Mouse (Mus musculus) cerebellum, adult 11 months (tissue): ENCODE results near the gene Fzr1.

Experiments
- DNase-seq: peaks from one replicate; pipeline ENCODE4 v3.0.0; 2022

Fzr1 gene

DNA sequence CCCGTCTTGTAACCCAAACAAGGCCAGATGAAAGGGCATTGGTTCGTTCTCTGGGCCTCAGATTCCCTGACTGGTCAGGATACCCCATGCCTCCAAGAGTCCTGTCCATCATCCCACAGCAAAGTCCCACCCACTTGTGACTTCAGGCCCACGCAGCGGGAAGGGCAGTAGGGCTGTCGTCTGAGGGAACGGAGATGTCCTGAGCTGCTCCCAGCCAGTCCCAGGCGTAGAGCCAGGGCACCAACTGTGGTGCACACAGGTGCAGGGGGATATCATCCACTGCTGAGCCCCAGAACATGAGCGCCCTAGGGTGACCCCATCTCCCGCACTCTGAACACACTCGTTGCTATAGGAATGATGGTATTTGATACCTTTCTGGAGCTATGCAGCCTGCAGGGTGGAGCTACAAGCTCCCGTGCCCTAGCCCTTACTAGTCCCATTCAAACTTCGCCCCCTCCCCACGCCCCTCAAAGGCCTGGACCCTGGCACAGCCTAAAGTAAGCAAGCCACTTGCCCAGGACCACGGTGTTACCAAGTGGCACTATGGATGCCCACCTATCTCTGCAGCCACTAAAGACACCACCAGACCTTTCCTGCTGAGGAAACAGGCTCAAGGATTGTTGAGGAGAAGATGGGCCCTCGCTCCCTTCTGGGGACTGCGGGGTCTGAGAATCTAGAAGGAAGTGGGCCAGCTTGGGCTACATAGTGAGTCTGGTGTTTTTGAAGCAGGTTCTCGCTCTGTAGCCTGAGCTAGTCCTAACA, 37.4 kb upstream of the Fzr1 start:
- DNase-seq, result no peak

DNA sequence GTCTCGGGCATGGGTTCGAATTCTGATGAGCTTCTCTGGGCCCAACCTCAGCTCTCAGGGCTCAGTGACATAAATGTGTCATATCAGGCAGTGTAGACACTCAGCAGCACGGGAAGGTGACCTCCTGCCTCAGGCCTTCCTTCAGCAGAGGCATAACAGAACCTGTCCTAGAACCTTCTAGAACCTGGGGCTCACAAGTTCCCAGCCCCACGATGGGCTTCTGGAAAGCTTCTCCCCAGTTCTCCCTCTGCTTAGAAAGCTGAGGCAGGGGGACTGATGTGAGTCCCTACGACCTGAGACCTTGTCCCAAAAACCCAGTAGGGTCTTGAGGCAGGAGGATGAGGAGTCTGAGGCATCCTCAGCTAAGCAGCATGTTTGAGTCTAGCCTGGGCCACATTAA, 36.8 kb upstream of the Fzr1 start:
- DNase-seq, result no peak

DNA sequence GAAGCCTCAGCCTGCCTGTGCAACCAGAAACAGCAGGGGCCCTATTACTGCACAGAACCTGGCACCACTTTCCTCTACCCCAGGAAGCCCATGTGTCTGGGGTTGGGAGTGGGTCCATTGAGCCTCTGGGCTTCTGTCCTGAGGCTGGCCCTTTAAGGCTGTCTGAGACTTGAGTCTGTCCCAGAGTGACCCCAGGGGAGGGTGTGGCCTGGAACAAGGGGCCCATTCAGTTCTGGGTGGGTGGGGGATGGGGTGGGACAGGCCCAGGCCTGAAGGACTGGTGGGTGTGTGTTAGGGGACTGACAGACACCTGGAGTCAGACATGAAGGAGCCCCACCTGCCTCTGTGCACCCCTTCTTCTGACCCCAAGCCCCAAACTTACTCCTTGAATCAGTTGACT, 36.4 kb upstream of the Fzr1 start:
- no peak for DNase-seq

GRCm38 (mm10) chr10:81413310-81414261, 35.3 kb upstream of the Fzr1 start:
- peak; percentile 85 for DNase-seq

DNA sequence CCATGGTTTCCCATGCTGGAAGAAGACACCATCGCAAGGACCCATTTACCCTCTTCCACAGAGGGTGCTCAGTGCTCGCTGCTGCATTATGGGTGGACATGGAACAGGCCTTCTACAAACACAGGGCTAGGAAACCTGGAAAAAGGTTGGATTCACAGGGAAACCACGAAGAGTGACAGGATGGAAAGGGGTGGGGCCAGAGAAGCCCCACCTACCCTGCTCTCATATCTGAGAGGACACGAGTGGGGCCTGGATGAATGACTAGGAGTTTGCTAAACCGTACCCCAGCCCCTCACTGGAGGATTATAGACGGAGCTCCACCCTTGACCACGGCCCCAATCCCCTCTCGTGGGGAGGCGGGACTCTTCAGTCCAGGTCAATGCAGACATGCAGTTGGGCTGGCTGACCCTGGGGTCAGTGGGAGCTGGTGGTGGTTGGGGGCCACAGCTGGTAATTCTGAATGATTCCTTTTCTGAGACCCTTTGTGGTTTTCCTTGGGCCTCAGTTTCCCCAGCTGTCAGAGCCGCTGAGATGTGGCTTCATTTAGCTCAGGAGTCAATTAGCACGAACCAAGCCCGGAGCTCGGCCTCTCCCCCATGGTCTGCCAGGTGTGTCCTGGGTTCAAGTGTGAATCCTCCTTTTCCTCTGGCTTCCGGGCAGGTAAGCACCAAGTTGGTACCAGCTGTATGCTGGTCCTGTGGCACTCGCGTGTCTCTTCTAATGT, 34.4 kb upstream of the Fzr1 start:
- DNase-seq, result peak; percentile 47

GRCm38 (mm10) chr10:81411471-81412400, 33.4 kb upstream of the Fzr1 start:
- DNase-seq, result peak; percentile 90

GRCm38 (mm10) chr10:81410981-81411380, 32.7 kb upstream of the Fzr1 start:
- DNase-seq, result no peak

DNA sequence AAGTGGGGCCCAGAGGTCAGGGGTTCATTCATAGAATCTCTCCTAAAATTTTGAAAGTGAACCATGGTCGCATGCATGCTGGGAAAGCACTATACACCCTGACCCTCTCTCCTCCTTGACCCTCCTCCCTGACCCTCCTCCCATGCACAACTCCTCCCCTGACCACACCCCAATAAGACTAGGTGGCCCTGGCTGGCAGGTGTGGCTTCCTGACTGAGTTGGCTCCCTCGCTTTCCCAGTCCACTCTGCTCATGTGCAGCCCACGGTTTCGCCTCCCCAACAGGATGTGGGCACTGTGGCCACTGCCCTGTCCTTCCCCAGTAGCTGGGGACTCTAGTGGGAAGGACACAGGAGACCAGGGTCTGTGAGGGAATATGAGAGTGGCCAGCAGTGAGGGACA, 32.0 kb upstream of the Fzr1 start:
- DNase-seq, result peak; percentile 35

- no peak for DNase-seq
Measured at GRCm38 (mm10) chr10:81409330-81409729, 31.0 kb upstream of the Fzr1 start.

DNA sequence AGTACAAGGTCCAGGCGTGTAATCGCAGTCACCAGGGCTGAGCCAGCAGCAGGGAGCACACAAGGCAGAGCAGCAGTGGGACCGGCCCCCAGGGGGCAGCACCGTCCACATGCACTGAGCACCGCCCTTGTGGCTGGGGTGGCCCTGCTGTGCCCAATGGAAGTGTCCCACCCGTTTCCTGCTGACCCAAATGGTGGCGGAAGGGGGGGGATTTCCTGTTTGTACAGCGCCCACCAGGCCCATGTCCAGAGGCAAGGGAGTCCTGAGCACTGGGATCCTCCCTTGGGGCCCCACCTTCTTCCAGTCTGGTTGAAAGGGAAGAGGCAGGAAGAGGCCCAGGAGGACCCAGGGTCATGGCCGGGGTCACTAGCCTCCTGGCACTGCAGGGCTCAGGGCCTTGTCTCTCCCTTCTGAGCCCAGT, 30.6 kb upstream of the Fzr1 start:
- DNase-seq, result peak; percentile 72

- DNase-seq, result no peak
Measured at GRCm38 (mm10) chr10:81408424-81408729, 30.1 kb upstream of the Fzr1 start.

DNA sequence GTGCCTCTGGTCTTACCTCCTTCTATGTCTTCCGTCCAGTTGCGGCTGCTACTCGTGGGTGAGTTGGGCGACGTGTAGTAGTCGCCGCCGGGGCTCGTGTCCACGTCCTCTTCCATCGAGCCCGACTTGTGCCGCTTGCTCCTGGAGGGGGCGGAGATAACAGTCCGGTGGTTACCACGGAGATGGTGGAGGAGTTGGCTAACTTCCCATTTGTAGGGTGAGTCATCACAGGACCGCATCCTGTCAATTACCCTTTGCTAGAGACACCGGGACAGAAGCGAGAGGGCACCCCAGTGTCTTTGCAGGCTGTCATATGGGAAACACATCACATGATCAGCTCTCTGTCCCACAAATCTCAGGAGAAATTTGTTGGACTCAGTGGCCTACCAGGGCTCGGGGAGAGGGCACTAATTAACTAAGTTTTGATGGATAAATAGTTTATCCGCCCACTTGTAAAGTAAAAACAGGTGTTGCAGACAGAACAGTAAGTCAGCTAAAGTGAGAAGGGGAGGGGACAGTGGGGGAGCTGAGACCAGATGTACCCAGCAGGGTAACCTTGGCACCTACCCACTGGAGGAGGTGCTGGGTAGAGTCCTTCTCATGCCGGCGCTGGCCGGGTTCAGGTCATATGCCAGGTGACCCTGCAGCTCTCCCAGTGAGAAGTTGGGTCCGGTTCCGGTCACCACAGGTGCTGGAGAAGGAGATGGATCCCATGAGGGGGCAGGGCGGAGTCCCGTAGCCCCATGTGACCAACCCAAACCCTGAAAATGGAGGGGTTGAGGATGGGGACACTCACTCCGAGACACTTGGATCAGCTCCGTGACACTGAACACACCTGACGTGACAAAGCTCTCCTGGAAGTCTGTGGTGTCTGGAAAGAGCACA, 29.5 kb upstream of the Fzr1 start:
- peak; percentile 80 for DNase-seq

DNA sequence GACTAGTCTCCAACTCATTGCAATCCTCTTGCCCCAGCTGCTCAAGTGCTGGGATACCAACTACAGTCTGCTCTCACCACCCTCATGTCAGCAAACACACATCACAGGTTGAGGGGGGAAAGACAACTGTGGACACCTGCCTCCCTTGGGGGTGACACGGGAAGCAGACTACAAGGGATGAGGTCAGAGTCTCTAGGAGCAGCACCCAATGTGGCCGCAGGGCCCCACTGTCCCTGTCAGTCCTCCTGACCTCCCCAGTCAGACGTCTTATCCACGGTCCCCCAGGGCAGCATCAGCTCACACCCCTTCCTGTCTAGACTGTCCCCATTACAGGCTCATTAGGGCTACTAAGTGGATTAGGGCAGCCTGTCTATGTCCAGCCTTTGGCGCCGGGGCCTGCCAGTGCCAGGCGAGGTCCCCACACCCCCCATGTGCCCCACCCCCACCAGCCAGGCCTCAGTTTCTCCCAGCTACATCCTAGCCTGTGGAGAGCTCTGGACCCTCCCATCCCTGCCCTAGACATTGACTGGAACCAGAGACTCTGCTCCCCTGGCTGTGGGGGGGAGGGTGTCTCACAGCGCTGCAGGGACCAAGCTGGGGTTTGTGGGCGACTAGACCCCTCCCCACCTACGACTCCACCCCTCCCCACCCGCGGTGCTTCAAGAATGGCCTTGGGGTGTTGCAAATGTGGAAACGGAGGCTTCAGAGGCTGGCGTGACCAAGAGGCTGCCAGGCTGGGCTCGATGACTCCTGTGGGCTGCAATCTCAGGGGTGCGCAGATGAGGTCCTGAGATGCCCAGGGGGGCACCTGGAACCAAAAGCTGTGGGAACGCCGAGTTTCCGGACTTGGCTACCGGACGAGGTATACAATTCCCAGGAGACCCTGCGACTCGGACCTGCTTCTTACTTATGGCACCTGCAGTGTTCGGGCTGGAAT, 28.5 kb upstream of the Fzr1 start:
- no peak for DNase-seq

GRCm38 (mm10) chr10:81405588-81406201, 27.4 kb upstream of the Fzr1 start:
- peak; percentile 82 for DNase-seq

- peak; percentile 38 for DNase-seq
Measured at GRCm38 (mm10) chr10:81404720-81405119, 26.4 kb upstream of the Fzr1 start.

DNA sequence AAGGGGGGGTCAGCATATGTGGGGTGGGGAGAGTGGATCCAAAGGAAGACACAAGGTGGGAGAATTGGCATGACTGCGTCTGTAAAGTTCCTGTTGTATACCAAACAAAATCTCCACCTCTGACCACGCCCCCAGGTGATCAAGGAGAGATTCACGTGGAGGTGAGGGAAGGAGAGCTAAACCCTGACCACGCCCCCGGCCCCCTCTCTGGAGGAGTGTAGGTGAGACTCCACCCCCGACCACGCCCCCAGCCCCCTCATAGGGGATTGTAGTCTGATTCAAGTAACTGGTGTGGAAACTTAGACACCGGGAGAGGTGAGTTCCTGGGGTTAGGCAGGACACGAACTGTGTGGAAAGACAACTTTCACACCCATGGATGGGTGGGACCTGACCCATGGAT, 25.8 kb upstream of the Fzr1 start:
- DNase-seq, result peak; percentile 39

GRCm38 (mm10) chr10:81403511-81403910, 25.2 kb upstream of the Fzr1 start:
- peak; percentile 34 for DNase-seq

- peak; percentile 43 for DNase-seq
Measured at GRCm38 (mm10) chr10:81402227-81402765, 24.0 kb upstream of the Fzr1 start.

- DNase-seq, result peak; percentile 61
Measured at GRCm38 (mm10) chr10:81401521-81402226, 23.4 kb upstream of the Fzr1 start.
